Mouse (Mus musculus) left cerebral cortex, postnatal 25 days (tissue): Measurements from ENCODE around the gene Rrp12. TPM values are rescaled to one million over a fixed set of nuclear protein-coding genes. Genes with fewer than 3 reads are reported as not detected.

Experiments used
- DNase-seq, 2 experiments: peaks; one replicate each; pipeline ENCODE4 v3.0.0; 2022; ENCODE audit warnings: low spot score in 2 of 2, mixed read lengths in 1 of 2
- intact Hi-C: fragments of 180-260 bp; cut with DNase I; formaldehyde crosslinking; loops from one replicate; pipeline ENCODE4 v1.15.1; 2025
- total RNA-seq, 2 experiments: library from RNA; stranded (reverse); gene quantifications; 2 replicates each; pipeline ENCODE4 v1.2.3; 2021

The Rrp12 gene
- total RNA-seq, 2 experiments from 2014 or later, result 34.5 to 35.5 TPM

DNA sequence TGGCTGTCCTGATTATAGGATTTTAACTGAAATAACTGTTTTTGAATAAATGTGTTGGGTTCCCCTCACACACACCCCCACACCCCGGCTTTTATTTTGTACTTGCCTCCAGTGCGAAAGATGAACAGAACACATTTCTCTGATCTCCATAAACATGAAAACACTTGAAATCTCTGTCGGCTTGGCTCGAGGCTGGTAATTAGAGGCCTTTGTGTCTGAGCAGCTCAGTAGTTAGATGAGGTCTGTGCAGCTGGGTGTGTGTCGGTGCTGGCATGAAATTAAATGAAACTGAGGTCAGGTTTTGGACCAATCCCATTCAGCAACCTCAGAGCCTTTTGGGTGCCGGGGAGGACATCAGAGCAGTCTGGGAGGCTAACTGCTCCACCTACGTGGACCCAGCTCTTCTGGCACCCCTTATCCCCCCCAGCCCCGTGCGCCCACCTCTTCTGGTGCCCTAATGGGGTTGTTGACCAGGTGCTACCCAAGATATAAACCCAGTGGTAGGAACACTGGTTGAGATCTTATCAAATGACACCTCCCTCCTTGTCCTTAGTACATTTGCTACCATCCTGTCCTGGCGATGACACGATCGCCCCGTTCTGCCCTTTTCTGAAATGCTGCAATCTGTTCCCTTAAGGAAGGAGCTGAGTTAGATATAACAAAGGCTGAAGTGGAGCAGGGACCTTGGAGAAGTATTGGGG lies 63.3 kb downstream of the Rrp12 start:
- peak; percentile 10 to 31 for DNase-seq
- intact Hi-C loops, result no loop called here

GRCm38 (mm10) chr19:41831718-41832391 lies 64.1 kb downstream of the Rrp12 start:
- intact Hi-C loops, result loop anchor here (1.0 kb wide), 1 partner anchor 14 kb away; no protein-coding TSS in a partner anchor
- no peak for DNase-seq

GRCm38 (mm10) chr19:41831101-41831570 lies 64.8 kb downstream of the Rrp12 start:
- intact Hi-C loops, result loop anchor here (1.0 kb wide), 1 partner anchor 15 kb away; no protein-coding TSS in a partner anchor
- DNase-seq, result peak; percentile 42 to 55

- intact Hi-C loops, result loop anchor here (1.0 kb wide), 1 partner anchor 16 kb away; no protein-coding TSS in a partner anchor
- peak; percentile 52 to 60 for DNase-seq
These were observed 65.6 kb downstream of the Rrp12 start for GRCm38 (mm10) chr19:41830106-41831031.

- intact Hi-C loops, result no loop called here
- DNase-seq, result peak; percentile 93 to 94
These were observed 66.4 kb downstream of the Rrp12 start, which contains the start of gene Frat1 for GRCm38 (mm10) chr19:41829381-41830105. Gene Frat1 (plus strand): TSS chr19:41829970.

DNA sequence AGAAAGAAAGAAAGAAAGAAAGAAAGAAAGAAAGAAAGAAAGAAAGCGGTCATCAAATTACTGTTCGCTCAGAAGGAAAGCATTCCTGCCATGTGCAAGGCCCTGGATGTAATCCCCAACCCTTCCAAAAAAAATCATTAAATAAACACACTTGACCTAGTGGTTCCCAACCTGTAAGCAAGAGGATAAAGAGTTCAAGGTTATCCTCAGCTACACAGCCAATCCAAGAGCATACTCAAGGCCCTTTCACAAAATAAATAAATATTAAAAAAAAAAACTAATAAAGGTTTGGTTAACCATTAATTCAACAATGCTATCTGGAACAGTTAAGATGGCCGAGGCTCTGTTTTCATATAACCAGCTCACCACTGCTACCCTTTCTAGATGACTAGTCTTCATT lies 67.0 kb downstream of the Rrp12 start:
- DNase-seq, result no peak
- intact Hi-C loops, result no loop called here

- intact Hi-C loops, result no loop called here
These were observed 69.4 kb downstream of the Rrp12 start for GRCm38 (mm10) chr19:41826529-41826928.

DNA sequence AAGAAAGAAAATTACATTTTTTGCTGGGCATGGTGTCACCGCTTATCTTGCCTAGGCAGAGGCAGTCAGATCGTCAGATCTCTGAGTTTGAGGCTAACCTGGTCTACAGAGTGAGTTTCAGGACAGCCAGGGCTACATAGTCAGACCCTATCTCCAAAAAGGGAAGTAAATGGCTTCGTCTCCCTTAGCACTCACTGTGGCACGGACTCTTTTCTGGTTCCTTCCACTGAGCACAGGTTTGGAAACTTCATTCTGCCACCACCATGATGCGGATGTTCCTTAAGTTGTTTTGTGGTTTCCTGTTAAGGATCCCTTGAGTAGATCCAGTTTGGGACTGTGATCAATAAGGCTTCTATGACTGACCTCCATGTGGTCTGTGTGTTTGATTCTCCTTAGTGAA lies 71.0 kb downstream of the Rrp12 start:
- no peak for DNase-seq
- intact Hi-C loops, result no loop called here

More at GRCm38 (mm10) chr19:41826529-41826928, 69.4 kb downstream of the Rrp12 start:
- DNase-seq, result no peak

DNA sequence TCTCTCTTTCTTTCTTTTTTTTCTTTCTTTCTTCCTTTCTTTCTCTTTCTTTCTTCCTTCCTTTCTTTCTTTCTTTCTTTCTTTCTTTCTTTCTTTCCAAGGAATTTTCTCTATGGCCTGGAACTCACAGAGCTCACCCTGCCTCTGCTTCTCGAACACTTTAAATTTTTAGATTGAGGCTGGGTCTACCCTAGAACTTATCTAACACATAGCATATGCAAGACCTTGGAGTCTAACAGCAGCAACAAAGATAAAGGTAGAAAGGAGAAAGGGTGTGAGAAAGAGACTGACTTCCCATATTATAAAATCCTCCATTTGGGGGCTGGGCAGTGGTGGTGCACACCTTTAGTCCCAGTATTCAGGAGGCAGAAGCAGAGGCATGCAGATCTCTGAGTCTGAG lies 73.4 kb downstream of the Rrp12 start:
- DNase-seq, result no peak
- intact Hi-C loops, result no loop called here

DNA sequence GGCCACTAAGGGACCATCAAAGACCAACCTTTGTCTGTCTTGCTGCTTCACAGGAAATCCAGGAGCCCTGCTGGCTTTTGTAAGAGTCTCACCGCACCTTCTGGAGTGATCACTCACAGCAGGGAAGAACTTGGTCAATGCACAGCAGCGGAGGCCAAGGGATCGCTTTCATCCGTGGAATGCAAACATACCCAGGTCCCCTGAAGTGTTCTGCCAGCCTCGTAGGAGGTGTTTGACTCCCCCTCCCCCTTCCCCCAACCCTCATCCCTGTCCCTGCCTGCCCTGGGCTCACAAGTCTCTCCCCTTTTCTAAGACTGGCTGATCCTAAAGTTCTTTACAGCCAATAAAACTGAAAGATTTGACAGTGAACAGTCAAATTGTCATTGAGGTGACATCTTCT lies 74.5 kb downstream of the Rrp12 start:
- DNase-seq, result no peak
- intact Hi-C loops, result no loop called here

DNA sequence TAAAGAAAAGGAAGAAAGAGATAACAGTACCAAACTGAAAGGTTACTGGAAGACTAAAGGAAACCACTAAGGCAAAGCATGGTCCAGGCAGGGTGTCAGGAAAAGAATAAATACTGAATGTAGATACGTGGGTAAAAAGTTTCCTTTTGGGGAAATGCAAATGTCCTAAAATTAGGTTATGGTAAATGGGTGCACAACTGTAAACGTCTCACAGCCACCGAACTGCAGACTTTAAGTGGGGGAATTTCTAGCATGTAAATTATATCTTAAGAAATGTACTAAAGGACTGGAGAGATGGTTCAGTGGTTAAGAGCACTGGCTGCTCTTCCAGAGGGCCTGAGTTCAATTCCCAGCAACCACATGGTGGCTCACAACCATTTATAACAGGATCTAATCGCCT lies 77.2 kb downstream of the Rrp12 start:
- intact Hi-C loops, result no loop called here
- no peak for DNase-seq

DNA sequence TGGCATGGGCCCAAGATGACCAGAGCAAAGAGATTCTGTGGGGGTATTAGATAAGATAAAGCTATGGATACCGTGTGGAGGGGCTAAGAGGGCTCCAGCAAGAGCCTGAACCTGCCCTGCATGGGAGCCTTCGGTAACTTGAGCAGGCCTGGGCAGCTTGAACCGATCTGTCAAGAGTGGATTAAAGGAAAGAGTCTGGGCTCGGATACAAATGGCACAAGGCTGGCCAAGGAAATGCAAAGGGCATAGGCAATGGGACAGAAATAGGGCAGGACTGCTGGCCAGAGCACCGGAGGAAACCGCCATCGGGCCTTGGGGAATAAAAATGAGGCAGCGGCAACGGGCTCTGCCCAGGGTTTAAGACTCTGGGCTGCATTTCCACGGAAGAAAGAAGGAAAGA lies 78.6 kb downstream of the Rrp12 start:
- intact Hi-C loops, result no loop called here
- DNase-seq, result no peak

DNA sequence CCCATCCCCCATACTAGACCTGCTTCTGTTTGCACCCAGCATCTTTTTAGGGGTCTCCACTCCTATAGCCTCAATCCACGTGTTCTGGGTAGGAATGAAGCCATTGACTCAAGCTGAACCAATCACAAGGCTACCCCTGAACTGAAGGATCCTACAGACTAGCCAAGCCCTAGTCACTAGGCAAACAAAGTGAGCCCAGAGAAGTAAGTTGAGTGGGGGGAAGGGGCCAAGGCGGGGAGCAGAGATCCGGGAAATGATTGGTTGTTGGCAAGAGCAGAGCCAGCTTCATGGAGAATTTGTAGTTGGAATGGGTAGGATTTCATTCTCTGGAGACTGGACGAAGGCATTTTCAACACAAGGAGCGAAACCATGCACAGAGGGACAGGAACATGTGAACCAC lies 79.1 kb downstream of the Rrp12 start:
- intact Hi-C loops, result no loop called here
- no peak for DNase-seq

GRCm38 (mm10) chr19:41816410-41816809 lies 79.6 kb downstream of the Rrp12 start:
- intact Hi-C loops, result no loop called here
- DNase-seq, result no peak

GRCm38 (mm10) chr19:41813374-41813773 lies 82.6 kb downstream of the Rrp12 start:
- no peak for DNase-seq
- intact Hi-C loops, result no loop called here
